Mouse (Mus musculus): Measurements from ENCODE around the gene Efemp1. TPM values are rescaled to one million over a fixed set of nuclear protein-coding genes. Genes with fewer than 3 reads are reported as not detected.
A peak's percentile ranks its signal among the peaks of the same experiment; 100 is the strongest.

Efemp1 gene
- polyA plus RNA-seq, 1 experiment = 2.8 TPM

- Histone ChIP-seq H3K27me3 (ENCODE audit: control insufficient read depth, insufficient read depth, low read length) (no peaks in the 10 kb centered on the region), H3K36me3 (ENCODE audit: control insufficient read depth, insufficient read depth, low read length) (no peaks in the 10 kb centered on the region), H3K4me3 (ENCODE audit: control insufficient read depth, low read depth, low read length) (peak overlapping the region; percentile 36), H3K4me1 (ENCODE audit: control insufficient read depth, insufficient read depth, low read length) (no peaks in the 10 kb centered on the region), H3K27ac (ENCODE audit: control insufficient read depth, insufficient read depth, low read depth, low read length) (no peak overlapping the region)
- TF ChIP-seq CTCF (IDR thresholded peaks at IDR 0.05; ENCODE audit: control insufficient read depth, insufficient read depth, insufficient replicate concordance, low read depth, low read length) (no peak), POLR2A (IDR thresholded peaks at IDR 0.05; ENCODE audit: control insufficient read depth, low read depth, low read length) (no peak)
These were observed 30.1 kb downstream of the Efemp1 start for GRCm38 (mm10) chr11:28883106-28883505.

- no peak overlapping the region for H3K4me3 ChIP-seq (ENCODE audit: control insufficient read depth, low read depth, low read length)
- TF ChIP-seq CTCF (IDR thresholded peaks at IDR 0.05; ENCODE audit: control insufficient read depth, insufficient read depth, insufficient replicate concordance, low read depth, low read length) (no peak), POLR2A (IDR thresholded peaks at IDR 0.05; ENCODE audit: control insufficient read depth, low read depth, low read length) (no peak)
- H3K27me3 ChIP-seq (ENCODE audit: control insufficient read depth, insufficient read depth, low read length) = no peaks in the 10 kb centered on the region
- no peak overlapping the region for H3K27ac ChIP-seq (ENCODE audit: control insufficient read depth, insufficient read depth, low read depth, low read length)
- no peaks in the 10 kb centered on the region for H3K4me1 ChIP-seq (ENCODE audit: control insufficient read depth, insufficient read depth, low read length)
- no peaks in the 10 kb centered on the region for H3K36me3 ChIP-seq (ENCODE audit: control insufficient read depth, insufficient read depth, low read length)
These were observed 36.5 kb downstream of the Efemp1 start for GRCm38 (mm10) chr11:28889538-28889937.

GRCm38 (mm10) chr11:28891515-28891914 lies 38.5 kb downstream of the Efemp1 start:
- Histone ChIP-seq H3K27me3 (ENCODE audit: control insufficient read depth, insufficient read depth, low read length) (no peaks in the 10 kb centered on the region), H3K27ac (ENCODE audit: control insufficient read depth, insufficient read depth, low read depth, low read length) (no peak overlapping the region), H3K4me3 (ENCODE audit: control insufficient read depth, low read depth, low read length) (no peak overlapping the region), H3K4me1 (ENCODE audit: control insufficient read depth, insufficient read depth, low read length) (no peaks in the 10 kb centered on the region), H3K36me3 (ENCODE audit: control insufficient read depth, insufficient read depth, low read length) (no peaks in the 10 kb centered on the region)
- TF ChIP-seq CTCF (IDR thresholded peaks at IDR 0.05; ENCODE audit: control insufficient read depth, insufficient read depth, insufficient replicate concordance, low read depth, low read length) (no peak), POLR2A (IDR thresholded peaks at IDR 0.05; ENCODE audit: control insufficient read depth, low read depth, low read length) (no peak)

- TF ChIP-seq POLR2A (IDR thresholded peaks at IDR 0.05; ENCODE audit: control insufficient read depth, low read depth, low read length) (no peak), CTCF (IDR thresholded peaks at IDR 0.05; ENCODE audit: control insufficient read depth, insufficient read depth, insufficient replicate concordance, low read depth, low read length) (no peak)
These were observed 46.4 kb downstream of the Efemp1 start for GRCm38 (mm10) chr11:28899420-28899819.

GRCm38 (mm10) chr11:28904596-28904995 lies 51.6 kb downstream of the Efemp1 start:
- Histone ChIP-seq H3K27ac (ENCODE audit: control insufficient read depth, insufficient read depth, low read depth, low read length) (no peak overlapping the region), H3K27me3 (ENCODE audit: control insufficient read depth, insufficient read depth, low read length) (no peaks in the 10 kb centered on the region), H3K4me3 (ENCODE audit: control insufficient read depth, low read depth, low read length) (no peak overlapping the region), H3K36me3 (ENCODE audit: control insufficient read depth, insufficient read depth, low read length) (no peaks in the 10 kb centered on the region), H3K4me1 (ENCODE audit: control insufficient read depth, insufficient read depth, low read length) (no peaks in the 10 kb centered on the region)
- TF ChIP-seq POLR2A (IDR thresholded peaks at IDR 0.05; ENCODE audit: control insufficient read depth, low read depth, low read length) = no peak
- TF ChIP-seq CTCF (IDR thresholded peaks at IDR 0.05; ENCODE audit: control insufficient read depth, insufficient read depth, insufficient replicate concordance, low read depth, low read length) = no peak

More at GRCm38 (mm10) chr11:28899420-28899819, 46.4 kb downstream of the Efemp1 start:
- Histone ChIP-seq H3K4me3 (ENCODE audit: control insufficient read depth, low read depth, low read length) (no peak overlapping the region), H3K27ac (ENCODE audit: control insufficient read depth, insufficient read depth, low read depth, low read length) (no peak overlapping the region), H3K27me3 (ENCODE audit: control insufficient read depth, insufficient read depth, low read length) (no peaks in the 10 kb centered on the region), H3K36me3 (ENCODE audit: control insufficient read depth, insufficient read depth, low read length) (no peaks in the 10 kb centered on the region), H3K4me1 (ENCODE audit: control insufficient read depth, insufficient read depth, low read length) (no peaks in the 10 kb centered on the region)

- TF ChIP-seq CTCF (IDR thresholded peaks at IDR 0.05; ENCODE audit: control insufficient read depth, insufficient read depth, insufficient replicate concordance, low read depth, low read length) (no peak), POLR2A (IDR thresholded peaks at IDR 0.05; ENCODE audit: control insufficient read depth, low read depth, low read length) (no peak)
- Histone ChIP-seq H3K4me1 (ENCODE audit: control insufficient read depth, insufficient read depth, low read length) (no peaks in the 10 kb centered on the region), H3K36me3 (ENCODE audit: control insufficient read depth, insufficient read depth, low read length) (no peaks in the 10 kb centered on the region), H3K27ac (ENCODE audit: control insufficient read depth, insufficient read depth, low read depth, low read length) (peak overlapping the region; percentile 17; the same call in 1 of the 2 replicates), H3K4me3 (ENCODE audit: control insufficient read depth, low read depth, low read length) (no peak overlapping the region), H3K27me3 (ENCODE audit: control insufficient read depth, insufficient read depth, low read length) (no peaks in the 10 kb centered on the region)
These were observed 53.3 kb downstream of the Efemp1 start for GRCm38 (mm10) chr11:28906288-28906687.

- no peak for TF ChIP-seq CTCF (IDR thresholded peaks at IDR 0.05; ENCODE audit: control insufficient read depth, insufficient read depth, insufficient replicate concordance, low read depth, low read length)
- no peak for TF ChIP-seq POLR2A (IDR thresholded peaks at IDR 0.05; ENCODE audit: control insufficient read depth, low read depth, low read length)
- H3K4me1 ChIP-seq (ENCODE audit: control insufficient read depth, insufficient read depth, low read length) = no peaks in the 10 kb centered on the region
- no peaks in the 10 kb centered on the region for H3K36me3 ChIP-seq (ENCODE audit: control insufficient read depth, insufficient read depth, low read length)
- H3K27me3 ChIP-seq (ENCODE audit: control insufficient read depth, insufficient read depth, low read length) = no peaks in the 10 kb centered on the region
- H3K4me3 ChIP-seq (ENCODE audit: control insufficient read depth, low read depth, low read length) = no peak overlapping the region
- H3K27ac ChIP-seq (ENCODE audit: control insufficient read depth, insufficient read depth, low read depth, low read length) = peak overlapping the region; percentile 44; the same call in 1 of the 2 replicates
These were observed 56.0 kb downstream of the Efemp1 start for GRCm38 (mm10) chr11:28908908-28909545.
